Mouse (Mus musculus): ENCODE results near the gene Dmac2.

Dmac2 gene

GRCm38 (mm10) chr7:25615706-25616011 lies 3.6 kb upstream of the Dmac2 start, which contains the start of gene Erich4:
Gene Erich4 (minus strand): TSS chr7:25615892.
- no peak for DNase-seq (ENCODE audit: low read depth, low spot score)

GRCm38 (mm10) chr7:25617376-25618160 lies 1.6 kb upstream of the Dmac2 start:
- no peak for DNase-seq (ENCODE audit: low read depth, low spot score)

- DNase-seq (ENCODE audit: low read depth, low spot score) = no peak
Measured at GRCm38 (mm10) chr7:25619722-25619991, 443 bp downstream of the Dmac2 start.

GRCm38 (mm10) chr7:25620101-25620500 lies 887 bp downstream of the Dmac2 start:
- DNase-seq (ENCODE audit: low read depth, low spot score) = no peak

- DNase-seq (ENCODE audit: low read depth, low spot score) = no peak
Measured at GRCm38 (mm10) chr7:25620751-25621150, 1.5 kb downstream of the Dmac2 start.

- no peak for DNase-seq (ENCODE audit: low read depth, low spot score)
Measured at GRCm38 (mm10) chr7:25623857-25624370, 4.7 kb downstream of the Dmac2 start.

GRCm38 (mm10) chr7:25624851-25625250 lies 5.6 kb downstream of the Dmac2 start:
- DNase-seq (ENCODE audit: low read depth, low spot score) = no peak

- no peak for DNase-seq (ENCODE audit: low read depth, low spot score)
Measured at GRCm38 (mm10) chr7:25625594-25626250, 6.5 kb downstream of the Dmac2 start.

GRCm38 (mm10) chr7:25626509-25627430 lies 7.6 kb downstream of the Dmac2 start, which contains the start of gene B3gnt8:
Gene B3gnt8 (plus strand): TSS chr7:25626654.
- no peak for DNase-seq (ENCODE audit: low read depth, low spot score)

- no peak for DNase-seq (ENCODE audit: low read depth, low spot score)
Measured at GRCm38 (mm10) chr7:25627431-25628322, 8.5 kb downstream of the Dmac2 start.

GRCm38 (mm10) chr7:25628323-25628620 lies 9.1 kb downstream of the Dmac2 start:
- DNase-seq (ENCODE audit: low read depth, low spot score) = no peak

GRCm38 (mm10) chr7:25632679-25633078 lies 13.5 kb downstream of the Dmac2 start:
- DNase-seq (ENCODE audit: low read depth, low spot score) = no peak

- no peak for DNase-seq (ENCODE audit: low read depth, low spot score)
Measured at GRCm38 (mm10) chr7:25636373-25636772, 17.2 kb downstream of the Dmac2 start.

- no peak for DNase-seq (ENCODE audit: low read depth, low spot score)
Measured at GRCm38 (mm10) chr7:25637099-25637498, 17.9 kb downstream of the Dmac2 start.

GRCm38 (mm10) chr7:25639754-25640153 lies 20.5 kb downstream of the Dmac2 start:
- DNase-seq (ENCODE audit: low read depth, low spot score) = peak; percentile 55

GRCm38 (mm10) chr7:25644136-25644535 lies 24.9 kb downstream of the Dmac2 start:
- DNase-seq (ENCODE audit: low read depth, low spot score) = no peak

GRCm38 (mm10) chr7:25644631-25645030 lies 25.4 kb downstream of the Dmac2 start:
- DNase-seq (ENCODE audit: low read depth, low spot score) = no peak

- no peak for DNase-seq (ENCODE audit: low read depth, low spot score)
Measured at GRCm38 (mm10) chr7:25645074-25645473, 25.9 kb downstream of the Dmac2 start.

- no peak for DNase-seq (ENCODE audit: low read depth, low spot score)
Measured at GRCm38 (mm10) chr7:25647574-25648123, 28.4 kb downstream of the Dmac2 start.

- no peak for DNase-seq (ENCODE audit: low read depth, low spot score)
Measured at GRCm38 (mm10) chr7:25649839-25650238, 30.6 kb downstream of the Dmac2 start.

GRCm38 (mm10) chr7:25651281-25651680 lies 32.1 kb downstream of the Dmac2 start:
- no peak for DNase-seq (ENCODE audit: low read depth, low spot score)
